Mouse (Mus musculus) heart, postnatal 36 days (tissue): ENCODE measurements around the gene Gatm. TPM values are rescaled to one million over a fixed set of nuclear protein-coding genes. Genes with fewer than 3 reads are reported as not detected.

Experiments used
- DNase-seq, 2 experiments: peaks; one replicate each; pipeline ENCODE4 v3.0.0; 2021 to 2022
- intact Hi-C: fragments of 180-260 bp; cut with DNase I; formaldehyde crosslinking; loops from one replicate; pipeline ENCODE4 v1.15.1; 2025
- total RNA-seq, 2 experiments: library from RNA; stranded (reverse); gene quantifications; 2 replicates each; pipeline ENCODE4 v1.2.3; 2021

Gene Gatm
- total RNA-seq = 1 to 10 TPM; 4.1 to 4.4 TPM

- intact Hi-C loops = no loop called here
- peak; percentile 60 to 62 for DNase-seq
These were observed at the start of gene Gatm for GRCm38 (mm10) chr2:122610746-122611653. TSS of gene Gatm (minus strand) at chr2:122611303.

GRCm38 (mm10) chr2:122659825-122660224 is 48.7 kb upstream of the Gatm start:
- intact Hi-C loops = loop anchor here (10.0 kb wide), 1 partner anchor 95 kb away; no protein-coding TSS in a partner anchor
- DNase-seq = no peak

- intact Hi-C loops = no loop called here
- no peak for DNase-seq
These were observed 46.8 kb upstream of the Gatm start for GRCm38 (mm10) chr2:122657707-122658524.

GRCm38 (mm10) chr2:122656767-122657166 is 45.7 kb upstream of the Gatm start:
- DNase-seq = no peak

GRCm38 (mm10) chr2:122656052-122656451 is 44.9 kb upstream of the Gatm start:
- intact Hi-C loops = no loop called here
- DNase-seq = no peak

More at GRCm38 (mm10) chr2:122656767-122657166, 45.7 kb upstream of the Gatm start:
- intact Hi-C loops = no loop called here

GRCm38 (mm10) chr2:122652096-122653084 is 41.3 kb upstream of the Gatm start:
- intact Hi-C loops = no loop called here
- DNase-seq = peak; percentile 18 to 25

- DNase-seq = no peak
- intact Hi-C loops = no loop called here
These were observed 27.6 kb upstream of the Gatm start for GRCm38 (mm10) chr2:122638673-122639072.

- intact Hi-C loops = no loop called here
- DNase-seq = no peak
These were observed 26.9 kb upstream of the Gatm start for GRCm38 (mm10) chr2:122638029-122638428.

GRCm38 (mm10) chr2:122637526-122637997 is 26.5 kb upstream of the Gatm start:
- intact Hi-C loops = loop anchor here (1.0 kb wide), 2 partner anchors 29 to 115 kb away; no protein-coding TSS in a partner anchor
- DNase-seq = peak; percentile 79 to 86

GRCm38 (mm10) chr2:122636686-122637085 is 25.6 kb upstream of the Gatm start, which contains the start of gene AA467197:
TSS of gene AA467197 (plus strand) at chr2:122636986.
- intact Hi-C loops = loop anchor here (1.0 kb wide), 2 partner anchors 30 to 116 kb away; no protein-coding TSS in a partner anchor
- no peak for DNase-seq

- intact Hi-C loops = no loop called here
- peak; percentile 28 to 37 for DNase-seq
These were observed 20.2 kb upstream of the Gatm start for GRCm38 (mm10) chr2:122631226-122631801.

GRCm38 (mm10) chr2:122630465-122631225 is 19.5 kb upstream of the Gatm start:
- intact Hi-C loops = no loop called here
- DNase-seq = peak; percentile 86 to 88

- intact Hi-C loops = loop anchor here (1.0 to 10.0 kb wide), 5 partner anchors 61 to 435 kb away; no protein-coding TSS in a partner anchor
These were observed 18.8 kb upstream of the Gatm start for GRCm38 (mm10) chr2:122629871-122630270.

GRCm38 (mm10) chr2:122628976-122629375 is 17.9 kb upstream of the Gatm start:
- intact Hi-C loops = loop anchor here (1.0 to 10.0 kb wide), 5 partner anchors 60 to 434 kb away; no protein-coding TSS in a partner anchor
- DNase-seq = peak; percentile 78 to 80

More at GRCm38 (mm10) chr2:122629871-122630270, 18.8 kb upstream of the Gatm start:
- no peak for DNase-seq

- DNase-seq = no peak
- intact Hi-C loops = loop anchor here (10.0 kb wide), 4 partner anchors 161 to 431 kb away; no protein-coding TSS in a partner anchor
These were observed 14.8 kb upstream of the Gatm start for GRCm38 (mm10) chr2:122625930-122626329.

- DNase-seq = no peak
- intact Hi-C loops = loop anchor here (10.0 kb wide), 4 partner anchors 157 to 427 kb away; no protein-coding TSS in a partner anchor
These were observed 10.4 kb upstream of the Gatm start for GRCm38 (mm10) chr2:122621337-122622110.

GRCm38 (mm10) chr2:122618719-122619118 is 7.6 kb upstream of the Gatm start:
- intact Hi-C loops = loop anchor here (2.0 kb wide), 1 partner anchor 42 kb away; no protein-coding TSS in a partner anchor
- no peak for DNase-seq
